Comparison of ENCODE assay signal across 7 mouse cellular contexts in the genomic region with DNA sequence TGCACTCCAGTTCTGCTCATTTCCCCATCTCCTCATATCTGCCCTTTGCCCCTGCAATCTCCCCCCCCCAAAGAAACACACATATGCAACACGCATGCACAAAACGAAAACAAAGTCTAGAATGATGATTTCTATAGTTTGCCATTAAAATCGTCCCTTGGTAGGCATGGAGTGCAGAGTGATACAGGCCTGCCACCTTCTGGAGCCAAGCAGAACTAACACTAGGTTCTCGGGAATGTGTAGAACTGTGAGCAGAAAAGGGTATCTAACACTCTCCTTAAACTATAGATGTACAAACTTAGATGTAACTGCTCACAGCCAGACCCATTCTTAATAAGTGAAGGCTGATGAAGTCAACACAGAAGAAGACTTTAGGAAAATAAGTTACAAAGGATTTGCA. TPM values are rescaled to one million over a fixed set of nuclear protein-coding genes. Genes with fewer than 3 reads are reported as not detected.
DNase-seq lines count a peak whose midpoint lies in the region; ATAC-seq and TF ChIP-seq lines count a peak whose summit lies in the region.

No protein-coding gene starts in this region.

- WGBS in hindbrain, embryonic 16.5 days, result 14% methylated on average over 4 of the region's 4 CpGs

- no peak overlapping the region for H3K27ac ChIP-seq in layer of hippocampus, adult 2 months
- no peak overlapping the region for H3K27ac ChIP-seq in hindbrain, embryonic 16.5 days (ENCODE audit: low read depth, low read length)

- no peaks in the 10 kb centered on the region for H3K27me3 ChIP-seq in hindbrain, embryonic 16.5 days (replicated peaks; ENCODE audit: control insufficient read depth, insufficient read depth, low read length)

- no peaks in the 10 kb centered on the region for H3K4me1 ChIP-seq in hindbrain, embryonic 16.5 days (ENCODE audit: control insufficient read depth, insufficient read depth, low read depth, low read length)

- peak; percentile 84 for ATAC-seq in hindbrain, embryonic 16.5 days
- ATAC-seq in megakaryocyte progenitor cell, adult 5-6 weeks (replicated peaks; ENCODE audit: poor library complexity), result peak; percentile 92

- no peaks in the 10 kb centered on the region for H3K9me3 ChIP-seq in hindbrain, embryonic 16.5 days (ENCODE audit: control insufficient read depth, low read length)

- no peak overlapping the region for H3K4me3 ChIP-seq in layer of hippocampus, adult 2 months
- no peak overlapping the region for H3K4me3 ChIP-seq in hindbrain, embryonic 16.5 days (ENCODE audit: low read length)

- H3K36me3 ChIP-seq in hindbrain, embryonic 16.5 days (ENCODE audit: control insufficient read depth, insufficient read depth, low read length), result no peaks in the 10 kb centered on the region

- no peak overlapping the region for H3K4me2 ChIP-seq in hindbrain, embryonic 16.5 days (ENCODE audit: low read length)

- DNase-seq in layer of hippocampus, adult 2 months (ENCODE audit: low spot score in 2 of 2), result peak in 1 of 2 experiments; percentile 27
- no peak for DNase-seq in layer of hippocampus, adult 9-11 months
- DNase-seq in MN1 (ENCODE audit: low spot score), result peak; percentile 42
- peak; percentile 22 for DNase-seq in c-Kit-negative CD71-positive TER-119-positive erythroid progenitor cells, embryonic 14.5 days (ENCODE audit: low read depth, low spot score)
- DNase-seq in thymus, postnatal 0 days (ENCODE audit: low spot score), result peak; percentile 31

- peak; percentile 84 for TF ChIP-seq CTCF in layer of hippocampus, adult 2 months (conservative IDR thresholded peaks at IDR 0.05)

- no peak overlapping the region for H3K9ac ChIP-seq in hindbrain, embryonic 16.5 days (ENCODE audit: low read depth, low read length)

RNA-seq across cellular contexts. Expression of a gene that starts 23.6 kb away (rescaled TPM):
- 1 to 10 TPM; 2.5 to 3.4 TPM for total RNA-seq in layer of hippocampus, adult 2 months (2021)
- polyA plus RNA-seq in hindbrain, embryonic 16.5 days (2015; fragmentation: Nextera tagmentation; extraction: Ambion mirVana), result 9.9 and 12.6 TPM in 2 replicates
- not detected in 2 replicates for total RNA-seq in megakaryocyte progenitor cell, adult 5-6 weeks (2015)
- total RNA-seq in megakaryocyte progenitor cell, adult 5-6 weeks (2017), result not detected in 2 replicates
- 0.98 and 1.9 TPM in 2 replicates for polyA plus RNA-seq in thymus, postnatal 0 days (2015; fragmentation: Nextera tagmentation; extraction: Ambion mirVana)
